Mouse (Mus musculus) spleen, adult 2 months (tissue): ENCODE results near the gene Gm5580.

Experiments
- CTCF ChIP-seq: fragments of 200-500 bp; IDR thresholded peaks from 2 replicates; pipeline ENCODE4 v1.5.1; 2011; ENCODE audit warnings: mild to moderate bottlenecking, inconsistent platforms; ENCODE audit not compliant: insufficient read depth, insufficient read length, insufficient replicate concordance; ENCODE audit errors: extremely low read depth
- POLR2A ChIP-seq: fragments of 200-500 bp; IDR thresholded peaks from 2 replicates; pipeline ENCODE4 v1.6.1; 2011; ENCODE audit warnings: low read depth, low read length, inconsistent platforms

GRCm38 (mm10) chr6:116538156-116538555 lies 12.8 kb upstream of the Gm5580 start, which contains the start of gene Olfr213:
- no peak for TF ChIP-seq POLR2A
- no peak for TF ChIP-seq CTCF
